Mouse (Mus musculus): Measurements from ENCODE around the gene Arpc5. TPM values are rescaled to one million over a fixed set of nuclear protein-coding genes. Genes with fewer than 3 reads are reported as not detected.

Gene Arpc5
- polyA plus RNA-seq, 1 experiment from 2014 or later: 248 TPM

DNA sequence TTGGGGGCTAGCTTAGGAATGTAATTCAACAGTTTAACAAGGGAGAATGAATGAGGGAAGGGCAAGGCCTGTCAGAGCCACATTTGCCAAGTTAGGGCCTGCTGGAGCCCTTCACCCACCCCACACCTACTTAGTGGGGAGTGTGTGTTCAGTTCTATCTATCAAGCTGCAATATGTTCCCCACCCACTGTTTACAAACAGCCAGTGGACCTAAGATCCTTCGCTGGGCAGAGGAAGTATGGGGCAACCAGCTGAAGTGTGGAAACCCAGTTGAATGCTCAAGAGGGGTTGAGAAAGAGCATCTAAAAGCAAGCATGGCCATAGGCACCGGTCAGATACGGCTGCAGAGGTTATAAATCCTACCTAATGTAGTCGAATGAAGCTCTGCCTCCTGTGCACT lies 20.6 kb downstream of the Arpc5 start:
- H3K4me1 ChIP-seq: 0 out of 2 replicates have a peak, but pooled peaks cover 5% of the 10 kb centered on the region
- no peaks in the 10 kb centered on the region for H3K27me3 ChIP-seq (replicated peaks)
- H3K36me3 ChIP-seq: no peaks in the 10 kb centered on the region
- no peaks in the 10 kb centered on the region for H3K9me3 ChIP-seq (replicated peaks)
- 91% methylated on average over 4 of the region's 4 CpGs for WGBS
- H3K9ac ChIP-seq (replicated peaks): no peak overlapping the region
- no peak overlapping the region for H3K4me2 ChIP-seq
- no peak for ATAC-seq (ENCODE audit: low FRiP score)
- no peak overlapping the region for H3K27ac ChIP-seq (replicated peaks)
- H3K4me3 ChIP-seq (replicated peaks): no peak overlapping the region

DNA sequence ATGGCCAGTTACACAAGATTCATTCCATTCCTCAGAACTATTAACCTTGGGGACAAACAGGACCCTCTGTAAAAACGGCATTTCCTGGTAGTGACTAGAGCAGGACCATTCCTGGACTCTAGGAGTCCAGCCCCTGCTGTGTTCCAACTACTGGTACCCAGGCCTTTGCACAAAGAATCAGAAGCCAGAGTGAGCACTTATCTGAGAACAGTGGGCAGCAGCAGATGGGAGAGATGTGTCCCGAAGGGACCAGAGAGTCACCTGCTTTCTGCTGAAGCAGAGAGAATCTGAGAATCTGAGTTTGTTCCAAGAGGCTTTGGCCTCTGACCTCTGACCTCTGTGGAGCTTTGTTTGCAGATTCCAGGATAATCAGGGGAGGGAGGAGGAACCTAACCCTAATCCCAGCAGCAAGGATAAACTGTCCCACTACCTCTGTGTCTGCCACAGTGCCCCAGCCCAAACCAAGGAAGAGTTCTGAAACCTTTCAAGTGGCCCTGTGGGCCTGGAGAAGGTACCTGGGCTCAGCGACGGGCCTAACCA lies 21.8 kb downstream of the Arpc5 start:
- no peak overlapping the region for H3K4me2 ChIP-seq
- H3K4me1 ChIP-seq: peaks cover 12% of the 10 kb centered on the region
- no peaks in the 10 kb centered on the region for H3K9me3 ChIP-seq (replicated peaks)
- no peak overlapping the region for H3K4me3 ChIP-seq (replicated peaks)
- no peaks in the 10 kb centered on the region for H3K27me3 ChIP-seq (replicated peaks)
- no peak overlapping the region for H3K27ac ChIP-seq (replicated peaks)
- ATAC-seq (ENCODE audit: low FRiP score): no peak
- H3K36me3 ChIP-seq: no peaks in the 10 kb centered on the region
- WGBS: 48% methylated on average over 4 of the region's 4 CpGs
- H3K9ac ChIP-seq (replicated peaks): no peak overlapping the region

DNA sequence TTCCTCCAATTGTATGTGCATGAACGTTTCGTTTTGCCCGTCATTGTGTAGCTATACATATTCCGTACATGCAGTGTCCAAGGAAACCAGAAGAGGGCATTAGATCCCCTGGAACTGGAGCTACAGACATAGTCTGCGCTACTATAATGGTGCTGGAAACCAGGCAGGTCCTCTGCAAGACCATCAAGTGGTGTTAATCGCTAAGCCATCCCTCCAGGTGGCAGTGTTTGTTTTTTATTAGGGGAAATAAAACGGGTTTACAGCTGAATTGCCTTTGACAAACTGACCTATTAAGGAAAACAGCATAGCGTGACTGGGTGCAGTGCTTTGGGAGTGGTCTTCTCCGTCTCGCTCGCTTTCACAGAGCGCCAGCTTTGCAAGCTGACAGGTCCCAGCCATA lies 23.9 kb downstream of the Arpc5 start:
- Histone ChIP-seq H3K9ac (replicated peaks) (no peak overlapping the region), H3K9me3 (replicated peaks) (no peaks in the 10 kb centered on the region), H3K4me3 (replicated peaks) (no peak overlapping the region), H3K27me3 (replicated peaks) (no peaks in the 10 kb centered on the region), H3K27ac (replicated peaks) (no peak overlapping the region), H3K4me2 (no peak overlapping the region; the same call in 1 of the 2 replicates), H3K36me3 (no peaks in the 10 kb centered on the region), H3K4me1 (peaks cover 15% of the 10 kb centered on the region)
- no peak for ATAC-seq (ENCODE audit: low FRiP score)
- 10% methylated on average over 12 of the region's 12 CpGs for WGBS

DNA sequence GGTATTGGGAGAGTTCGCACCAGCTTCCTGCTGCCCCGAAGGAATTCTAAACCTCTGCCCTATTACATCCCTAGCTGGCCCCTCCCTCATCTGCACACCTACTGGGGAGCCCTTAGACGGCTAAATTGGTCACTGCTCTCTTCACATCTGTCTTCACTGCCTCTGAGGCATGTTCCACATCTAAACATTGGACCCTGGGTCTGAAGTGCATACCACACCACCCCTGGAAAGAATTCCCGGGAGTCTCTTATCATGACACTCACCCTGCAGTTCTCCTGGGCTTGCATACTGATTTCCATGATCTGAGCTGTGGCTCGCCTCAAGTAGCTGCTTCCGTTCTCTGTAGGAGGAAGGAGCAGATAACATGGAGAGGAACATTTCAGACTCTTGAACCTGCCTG lies 24.5 kb downstream of the Arpc5 start:
- ATAC-seq (ENCODE audit: low FRiP score): no peak
- WGBS: 13% methylated on average over 6 of the region's 6 CpGs
- H3K9me3 ChIP-seq (replicated peaks): no peaks in the 10 kb centered on the region
- H3K4me3 ChIP-seq (replicated peaks): no peak overlapping the region
- H3K27me3 ChIP-seq (replicated peaks): no peaks in the 10 kb centered on the region
- no peak overlapping the region for H3K4me2 ChIP-seq
- no peaks in the 10 kb centered on the region for H3K36me3 ChIP-seq
- no peak overlapping the region for H3K27ac ChIP-seq (replicated peaks)
- H3K4me1 ChIP-seq: peaks cover 15% of the 10 kb centered on the region
- H3K9ac ChIP-seq (replicated peaks): no peak overlapping the region

DNA sequence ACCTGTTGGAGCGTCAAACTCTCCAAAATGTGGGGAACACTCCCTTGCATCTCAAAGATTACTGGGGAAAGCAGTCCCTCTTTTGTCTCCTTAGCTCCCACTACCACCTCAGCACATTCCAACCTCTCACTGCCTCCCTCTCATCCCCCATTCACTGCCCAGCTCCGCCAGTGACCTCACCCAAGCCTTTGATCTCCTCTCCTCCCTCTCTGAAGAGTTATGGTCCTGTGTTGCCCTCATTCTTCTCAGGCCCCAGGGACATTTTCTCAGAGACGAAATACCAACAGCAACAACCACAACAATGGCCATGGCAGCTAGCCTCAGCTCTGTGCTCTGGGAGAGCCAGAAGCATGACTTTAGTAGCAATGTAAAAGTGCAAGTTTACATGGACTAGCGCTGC lies 24.9 kb downstream of the Arpc5 start:
- Histone ChIP-seq H3K36me3 (no peaks in the 10 kb centered on the region), H3K9me3 (replicated peaks) (no peaks in the 10 kb centered on the region), H3K4me2 (no peak overlapping the region), H3K9ac (replicated peaks) (no peak overlapping the region), H3K27me3 (replicated peaks) (no peaks in the 10 kb centered on the region), H3K27ac (replicated peaks) (no peak overlapping the region), H3K4me1 (peaks cover 15% of the 10 kb centered on the region), H3K4me3 (replicated peaks) (no peak overlapping the region)
- 10% methylated on average over 4 of the region's 4 CpGs for WGBS
- ATAC-seq (ENCODE audit: low FRiP score): no peak

DNA sequence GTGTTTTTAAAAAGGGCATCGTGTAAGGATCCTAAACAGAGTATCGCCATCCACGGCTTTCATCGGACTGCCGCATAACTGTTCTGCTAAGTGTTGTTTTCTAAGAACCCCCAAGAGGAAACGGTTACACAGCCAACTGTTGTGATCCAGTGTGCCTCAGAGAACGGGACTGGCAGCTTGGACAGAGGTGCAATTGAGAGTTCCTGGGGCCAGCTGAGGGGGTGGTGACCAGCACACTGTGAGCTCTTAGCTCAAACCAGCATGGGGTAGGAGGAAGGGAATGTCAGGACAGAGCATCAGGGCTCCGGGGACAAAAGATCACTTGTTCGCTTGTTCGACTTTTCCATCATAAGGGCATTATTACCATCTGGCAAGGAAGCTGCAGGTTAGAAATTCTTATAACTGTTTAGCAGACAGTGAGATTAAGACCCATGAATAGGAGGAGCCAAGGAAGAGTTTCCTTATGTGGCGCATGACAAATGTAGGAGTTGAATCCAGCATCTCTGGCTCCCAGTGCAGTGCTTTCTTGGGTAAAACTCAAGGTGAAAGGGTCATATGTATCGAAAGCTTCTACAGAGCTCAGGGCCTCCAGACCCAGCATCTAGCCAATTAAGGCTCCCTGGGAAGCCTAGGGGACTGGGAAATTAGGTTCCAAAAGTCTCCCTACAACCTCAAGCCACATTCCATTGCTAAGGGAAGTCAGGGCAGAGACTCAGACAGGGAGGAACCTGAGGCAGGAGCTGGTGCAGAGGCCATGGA lies 26.6 kb downstream of the Arpc5 start:
- Histone ChIP-seq H3K9me3 (replicated peaks) (no peaks in the 10 kb centered on the region), H3K4me2 (no peak overlapping the region), H3K4me1 (peaks cover 15% of the 10 kb centered on the region), H3K27me3 (replicated peaks) (no peaks in the 10 kb centered on the region), H3K27ac (replicated peaks) (no peak overlapping the region; the same call in 1 of the 2 replicates), H3K4me3 (replicated peaks) (no peak overlapping the region), H3K36me3 (no peaks in the 10 kb centered on the region), H3K9ac (replicated peaks) (0 out of 2 replicates have a peak overlapping the region, but pooled peaks have one; percentile 23)
- no peak for ATAC-seq (ENCODE audit: low FRiP score)
- 17% methylated on average over 12 of the region's 12 CpGs for WGBS

DNA sequence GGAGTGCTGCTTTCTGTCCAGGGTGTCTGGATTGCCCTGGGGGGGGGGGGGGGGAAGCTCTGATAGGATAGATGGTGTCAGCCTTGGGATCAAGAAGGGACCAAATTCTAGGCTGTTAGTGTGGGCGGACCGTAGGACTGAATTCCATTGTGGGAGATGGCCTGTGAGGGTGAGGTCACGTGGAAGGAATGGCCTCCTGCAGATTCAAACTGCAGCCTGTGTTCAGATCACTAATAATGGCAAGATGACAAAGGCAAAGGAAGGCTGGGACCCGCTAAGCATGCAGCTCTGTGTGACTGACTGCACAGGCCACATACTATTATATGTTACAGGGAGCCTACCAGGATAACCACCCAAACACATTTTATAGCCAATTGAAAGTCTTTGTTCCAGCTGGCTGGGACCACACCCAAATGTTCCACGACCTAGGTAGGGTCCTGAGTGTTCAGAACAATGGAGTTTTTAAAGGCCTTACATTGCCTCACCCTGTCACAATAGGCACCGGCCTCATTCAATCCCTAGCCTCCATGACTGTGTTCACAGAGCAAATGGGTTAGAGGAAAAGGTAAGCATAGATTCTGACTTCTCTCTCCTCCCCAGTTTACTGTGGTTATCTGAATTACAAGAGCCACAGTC lies 27.3 kb downstream of the Arpc5 start:
- ATAC-seq (ENCODE audit: low FRiP score): no peak

DNA sequence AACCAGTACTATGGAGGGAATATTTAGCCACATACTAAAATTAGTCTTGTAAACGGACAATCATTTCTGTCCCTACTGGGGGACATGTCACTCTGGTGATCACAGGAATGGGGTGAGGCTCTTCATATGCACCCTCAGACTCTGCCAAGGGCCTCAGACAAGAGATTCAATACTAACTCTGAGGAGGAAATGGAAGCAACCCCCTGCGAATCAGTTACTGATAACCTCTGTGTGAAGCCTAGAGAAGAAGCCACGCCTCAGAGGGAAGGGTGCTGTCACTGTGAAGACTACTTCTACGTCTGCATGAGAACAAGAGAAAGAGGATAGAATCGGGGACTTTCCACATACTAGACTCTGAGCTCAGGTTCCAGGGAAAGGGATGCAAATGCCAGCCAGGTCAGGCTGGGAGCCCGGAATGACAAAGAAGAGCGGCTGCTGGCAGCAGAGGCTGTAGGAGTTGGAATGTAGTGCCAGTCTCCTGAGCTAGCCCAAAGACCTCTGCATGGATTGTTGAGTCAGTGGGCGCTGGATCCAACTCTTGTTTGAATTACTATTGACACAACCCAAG lies 29.4 kb downstream of the Arpc5 start:
- Histone ChIP-seq H3K4me3 (replicated peaks) (no peak overlapping the region), H3K36me3 (no peaks in the 10 kb centered on the region), H3K9me3 (replicated peaks) (no peaks in the 10 kb centered on the region), H3K4me2 (no peak overlapping the region), H3K4me1 (peaks cover 22% of the 10 kb centered on the region), H3K27me3 (replicated peaks) (no peaks in the 10 kb centered on the region), H3K27ac (replicated peaks) (no peak overlapping the region), H3K9ac (replicated peaks) (no peak overlapping the region)
- 80% methylated on average over 8 of the region's 8 CpGs for WGBS
- no peak for ATAC-seq (ENCODE audit: low FRiP score)

More for the DNA sequence above, 27.3 kb downstream of the Arpc5 start:
- Histone ChIP-seq H3K36me3 (no peaks in the 10 kb centered on the region), H3K4me2 (no peak overlapping the region), H3K4me3 (replicated peaks) (no peak overlapping the region), H3K4me1 (peaks cover 15% of the 10 kb centered on the region), H3K27ac (replicated peaks) (no peak overlapping the region; the same call in 1 of the 2 replicates), H3K9me3 (replicated peaks) (no peaks in the 10 kb centered on the region), H3K9ac (replicated peaks) (no peak overlapping the region), H3K27me3 (replicated peaks) (no peaks in the 10 kb centered on the region)
- WGBS: 20% methylated on average over 6 of the region's 6 CpGs

DNA sequence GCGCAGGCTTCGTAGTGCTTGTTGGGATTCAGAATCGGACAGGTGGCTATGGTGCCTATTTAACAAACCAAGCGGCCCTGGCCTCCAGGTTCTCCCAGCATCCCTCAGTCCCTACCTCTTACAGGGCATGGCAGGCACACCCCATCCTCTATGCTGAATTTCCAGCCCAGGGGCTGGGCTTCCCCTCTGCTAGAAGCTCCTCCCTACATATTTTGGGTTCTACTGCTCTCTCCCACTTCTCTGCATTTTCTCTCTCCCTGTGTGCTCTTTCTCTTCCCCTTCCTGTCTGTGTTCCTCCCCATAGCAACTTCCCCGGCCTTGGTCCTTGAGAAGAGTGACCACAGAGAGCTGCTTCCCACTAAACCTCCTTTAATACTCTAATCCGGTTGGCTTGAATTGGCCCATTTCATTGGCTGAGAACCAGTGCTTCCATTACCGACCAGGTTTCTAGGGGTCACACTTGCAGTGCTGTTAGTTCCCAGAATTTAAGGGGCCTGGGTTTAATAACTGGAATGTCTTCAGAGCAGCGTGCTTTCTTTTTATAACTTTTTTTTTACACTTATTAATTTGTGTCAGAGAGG lies 30.4 kb downstream of the Arpc5 start:
- H3K4me2 ChIP-seq: no peak overlapping the region
- no peaks in the 10 kb centered on the region for H3K9me3 ChIP-seq (replicated peaks)
- WGBS: 85% methylated on average over 8 of the region's 8 CpGs
- no peak for ATAC-seq (ENCODE audit: low FRiP score)
- no peaks in the 10 kb centered on the region for H3K27me3 ChIP-seq (replicated peaks)
- H3K27ac ChIP-seq (replicated peaks): no peak overlapping the region
- H3K36me3 ChIP-seq: no peaks in the 10 kb centered on the region
- peaks cover 17% of the 10 kb centered on the region for H3K4me1 ChIP-seq
- no peak overlapping the region for H3K9ac ChIP-seq (replicated peaks)
- H3K4me3 ChIP-seq (replicated peaks): no peak overlapping the region

DNA sequence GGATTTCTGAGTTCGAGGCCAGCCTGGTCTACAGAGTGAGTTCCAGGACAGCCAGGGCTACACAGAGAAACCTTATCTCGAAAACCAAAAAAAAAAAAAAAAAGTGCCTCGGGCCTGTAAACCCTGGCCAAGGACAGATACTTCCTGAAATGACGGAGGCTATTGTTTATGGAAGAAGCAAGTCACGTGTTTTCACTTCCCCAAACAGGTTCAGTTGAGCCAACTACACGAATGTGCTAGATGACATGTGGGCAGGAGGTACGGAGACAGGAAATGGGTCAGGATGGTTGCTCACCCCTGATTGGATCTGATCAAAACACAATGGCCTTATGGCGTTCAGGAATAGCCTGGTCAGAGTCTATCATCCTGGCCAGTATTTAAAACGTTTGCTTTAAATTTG lies 31.8 kb downstream of the Arpc5 start:
- H3K9me3 ChIP-seq (replicated peaks): no peaks in the 10 kb centered on the region
- H3K4me3 ChIP-seq (replicated peaks): no peak overlapping the region
- H3K27me3 ChIP-seq (replicated peaks): no peaks in the 10 kb centered on the region
- ATAC-seq (ENCODE audit: low FRiP score): no peak
- 84% methylated on average over 9 of the region's 9 CpGs for WGBS
- H3K9ac ChIP-seq (replicated peaks): no peak overlapping the region
- 0 out of 2 replicates have a peak, but pooled peaks cover 10% of the 10 kb centered on the region for H3K4me1 ChIP-seq
- H3K27ac ChIP-seq (replicated peaks): no peak overlapping the region
- H3K4me2 ChIP-seq: no peak overlapping the region
- no peaks in the 10 kb centered on the region for H3K36me3 ChIP-seq

DNA sequence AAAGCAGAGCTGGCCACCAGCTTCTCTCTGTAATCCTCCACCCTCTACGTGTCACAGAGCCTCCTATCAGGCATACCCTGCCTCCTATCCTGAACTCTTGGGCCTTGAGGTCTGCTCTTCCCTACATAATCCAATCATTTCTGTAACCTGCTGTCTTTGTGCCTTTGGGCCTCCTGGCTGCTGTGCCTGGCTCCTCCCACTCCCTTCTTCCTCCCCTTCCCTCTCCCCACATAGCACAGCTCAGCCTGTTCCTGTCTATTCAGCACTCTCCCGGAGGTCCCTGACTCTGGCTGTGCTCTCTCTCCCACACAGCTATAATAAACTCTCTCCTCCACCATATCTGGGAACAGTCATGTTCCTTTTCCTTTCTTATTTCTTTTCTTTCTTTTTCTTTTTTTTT lies 33.6 kb downstream of the Arpc5 start, which contains the start of gene Ncf2:
TSS of gene Ncf2 (plus strand) at position 298 of the 400 bp plus-strand sequence.
- H3K27me3 ChIP-seq (replicated peaks): no peaks in the 10 kb centered on the region
- 0 out of 2 replicates have a peak, but pooled peaks cover 7% of the 10 kb centered on the region for H3K4me1 ChIP-seq
- no peaks in the 10 kb centered on the region for H3K36me3 ChIP-seq
- no peaks in the 10 kb centered on the region for H3K9me3 ChIP-seq (replicated peaks)
- peak; percentile 90; the same call in 1 of the 2 replicates for ATAC-seq (ENCODE audit: low FRiP score)
- 13% methylated on average over 2 of the region's 2 CpGs for WGBS
- H3K4me2 ChIP-seq: no peak within 1 kb of the TSS
- no peak within 1 kb of the TSS for H3K4me3 ChIP-seq (replicated peaks)
- no peak within 1 kb of the TSS for H3K27ac ChIP-seq (replicated peaks)
- H3K9ac ChIP-seq (replicated peaks): no peak within 1 kb of the TSS

Measured in neural tube, embryonic 15.5 days (tissue).